Mouse (Mus musculus): ENCODE measurements around the gene Mpdu1.

DNA sequence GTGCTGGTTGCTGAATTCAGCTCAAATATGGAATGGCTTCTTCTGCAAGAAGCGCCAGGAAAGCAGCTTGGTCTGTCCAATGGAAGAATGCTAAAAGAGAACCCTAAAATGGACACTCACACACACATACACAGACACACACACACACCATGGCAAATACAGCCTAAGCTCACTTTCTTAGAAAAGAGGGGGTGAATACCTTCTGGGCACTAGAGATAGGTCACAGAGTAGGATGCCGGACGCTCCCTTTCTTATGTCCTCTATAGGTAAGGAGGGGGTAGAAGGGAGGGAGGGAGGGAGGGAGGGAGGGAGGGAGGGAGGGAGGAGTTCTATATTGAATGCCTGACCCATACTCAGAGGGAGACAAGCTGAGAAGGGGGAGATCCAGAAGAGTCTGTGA, 53.9 kb downstream of the Mpdu1 start:
- TF ChIP-seq RAD21 (IDR thresholded peaks at IDR 0.05; ENCODE audit: low read depth, low read length) (no peak), GATA1 (IDR thresholded peaks at IDR 0.05; ENCODE audit: low read depth, low read length) (no peak), USF2 (IDR thresholded peaks at IDR 0.05; ENCODE audit: borderline replicate concordance in 1 of 2, insufficient read depth in 1 of 2, low read depth in 1 of 2, low read length in 2 of 2) (no peak), CTCF (IDR thresholded peaks at IDR 0.05 in 2 of 3, conservative IDR thresholded peaks at IDR 0.05 in 1 of 3; ENCODE audit: control insufficient read depth in 1 of 3, insufficient read depth in 1 of 3, low read depth in 2 of 3, low read length in 3 of 3, poor library complexity in 1 of 3, severe bottlenecking in 1 of 3) (no peak)

All from MEL (cell line).